In the genomic region with DNA sequence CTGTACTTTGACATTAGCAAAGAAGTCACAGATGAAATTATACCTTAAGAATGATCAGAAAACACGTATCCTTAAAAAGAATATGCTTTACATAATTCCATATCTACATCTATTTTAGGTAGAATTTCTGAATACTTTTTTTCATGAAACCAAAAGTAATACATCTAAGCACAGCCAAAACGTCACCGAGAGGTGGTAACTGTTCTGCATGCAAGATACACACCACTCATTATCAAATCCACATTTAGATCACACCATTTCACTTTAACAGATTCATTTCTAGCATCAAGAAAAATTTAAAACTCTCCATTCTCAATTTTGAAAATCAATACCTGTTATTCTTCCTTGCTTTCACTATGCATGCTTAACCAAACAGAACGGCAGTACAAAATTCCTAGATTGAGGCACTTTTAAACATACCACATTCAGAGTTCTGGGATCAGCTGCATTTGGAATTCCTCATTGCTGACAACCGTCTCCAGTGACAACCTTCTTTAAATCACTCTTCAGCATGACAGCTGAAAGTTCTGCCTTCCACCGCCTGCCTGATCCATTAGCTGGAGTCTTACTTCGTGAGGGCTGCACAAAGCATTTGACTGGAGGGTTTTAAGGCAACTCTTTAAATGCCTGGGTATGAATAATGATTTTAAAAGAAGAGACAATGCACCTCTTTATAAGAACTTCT, we compare ENCODE assay signal across 18 mouse cellular contexts.
DNase-seq lines count a peak whose midpoint lies in the region; ATAC-seq and TF ChIP-seq lines count a peak whose summit lies in the region.
"Had no signal": no experiment of that assay in that cellular context is flagged by ENCODE, and none has a peak within 500 bp of the region (broad histone marks: within the 10 kb centered on the region; RNA-seq: fewer than 3 reads in every experiment).

No protein-coding gene starts in this region.

- H3K27ac ChIP-seq in left cerebral cortex, adult 2 months, result peak overlapping the region; percentile 33; the same call in 1 of the 2 replicates
- no peak overlapping the region for H3K27ac ChIP-seq in hindbrain, postnatal 0 days
- H3K27ac ChIP-seq: gastrocnemius, adult 2 months; heart, embryonic 10.5 days; layer of hippocampus, adult 2 months; neural tube, embryonic 12.5 days had no signal

- H3K4me1 ChIP-seq in hindbrain, postnatal 0 days (ENCODE audit: insufficient read depth, low read length), result no peaks in the 10 kb centered on the region
- H3K4me1 ChIP-seq: heart, embryonic 10.5 days; neural tube, embryonic 12.5 days had no signal

- no peak; the same call in 1 of the 2 replicates for ATAC-seq in hindbrain, postnatal 0 days
- ATAC-seq: CD4-positive, CD25-positive, alpha-beta regulatory T cell, adult 4 months had no signal

- no peak overlapping the region for H3K4me3 ChIP-seq in left cerebral cortex, adult 2 months
- H3K4me3 ChIP-seq in hindbrain, postnatal 0 days (ENCODE audit: low read length), result no peak overlapping the region
- H3K4me3 ChIP-seq: erythroblast, embryonic 14.5 days; gastrocnemius, adult 2 months; heart, embryonic 10.5 days; layer of hippocampus, adult 2 months; neural tube, embryonic 12.5 days had no signal

- no peak for DNase-seq in left cerebral cortex, adult 2 months (ENCODE audit: extremely low spot score in 1 of 2, low spot score in 2 of 2)
- DNase-seq in left cerebral cortex, adult 9 months (ENCODE audit: low spot score in 2 of 2), result no peak
- peak; percentile 5 for DNase-seq in embryo, embryonic 9.5 days (ENCODE audit: extremely low spot score)
- DNase-seq in hindbrain, postnatal 0 days (ENCODE audit: low spot score), result peak; percentile 16
- peak; percentile 40 for DNase-seq in telencephalon, adult 2 months (ENCODE audit: low read depth, low spot score)
- DNase-seq in spleen, postnatal 4 days (ENCODE audit: low spot score in 2 of 2), result no peak
- no peak for DNase-seq in adrenal gland, postnatal 4 days (ENCODE audit: low spot score in 2 of 2)
- DNase-seq: adrenal gland, postnatal 25 days; cerebellum, adult 11 months; gastrocnemius, adult 2 months; liver; lung, embryonic 14.5 days; thymus, adult 18-20 months had no signal

- intact Hi-C loops in left cerebral cortex, adult 2 months (cut with DNase I), result no loop called here

- no peak overlapping the region for H3K9ac ChIP-seq in hindbrain, postnatal 0 days (replicated peaks; ENCODE audit: low read length)
- H3K9ac ChIP-seq: lung, embryonic 14.5 days; neural tube, embryonic 12.5 days had no signal

- no peaks in the 10 kb centered on the region for H3K27me3 ChIP-seq in hindbrain, postnatal 0 days (ENCODE audit: insufficient read depth, low read length)
- H3K27me3 ChIP-seq: neural tube, embryonic 12.5 days had no signal

- no peak for TF ChIP-seq CTCF in left cerebral cortex, adult 2 months (IDR thresholded peaks at IDR 0.05)
- TF ChIP-seq CTCF in hindbrain, postnatal 0 days (IDR thresholded peaks at IDR 0.05; ENCODE audit: low read depth), result no peak

- 40% methylated on average over 7 of the region's 7 CpGs for WGBS in hindbrain, postnatal 0 days

- H3K4me2 ChIP-seq in hindbrain, postnatal 0 days (ENCODE audit: low read depth, low read length), result peak overlapping the region; percentile 21; the same call in 1 of the 2 replicates
- H3K4me2 ChIP-seq: lung, embryonic 14.5 days; neural tube, embryonic 12.5 days had no signal

- H3K9me3 ChIP-seq in hindbrain, postnatal 0 days (ENCODE audit: low read length), result no peaks in the 10 kb centered on the region
- H3K9me3 ChIP-seq: heart, embryonic 10.5 days; neural tube, embryonic 12.5 days had no signal

- no peaks in the 10 kb centered on the region for H3K36me3 ChIP-seq in hindbrain, postnatal 0 days (ENCODE audit: insufficient read depth, low read length)
- H3K36me3 ChIP-seq: heart, embryonic 10.5 days; neural tube, embryonic 12.5 days had no signal

Comparison
In these comparisons a context has a peak if more than half of its experiments do, and no peak if none do; other contexts are left out.
1. DNase-seq: peak in embryo, embryonic 9.5 days (single experiment), hindbrain, postnatal 0 days (single experiment) and telencephalon, adult 2 months (single experiment); none in left cerebral cortex, adult 2 months (0 of 2), left cerebral cortex, adult 9 months (0 of 2), spleen, postnatal 4 days (0 of 2) and adrenal gland, postnatal 4 days (0 of 2).